Mouse (Mus musculus) retina, embryonic 14.5 days (tissue): ENCODE data around the gene Olfr239.
"Not testable (repeated sequence)": the region's sequence is repeated elsewhere in the genome, so short reads cannot be mapped to it uniquely, and the experiment has no call there.

ENCODE experiments used
- DNase-seq: peaks from one replicate; pipeline ENCODE4 v3.0.0-alpha.2; 2015; ENCODE audit warnings: low spot score

Olfr239 gene

GRCm38 (mm10) chr17:33191002-33191401 lies at the start of gene Olfr239:
Gene Olfr239 (plus strand): TSS chr17:33191302.
- not testable (repeated sequence) for DNase-seq

GRCm38 (mm10) chr17:33168147-33168546 lies 23.0 kb upstream of the Olfr239 start, which contains the start of gene Olfr55:
Gene Olfr55 (plus strand): TSS chr17:33168447.
- DNase-seq: not testable (repeated sequence)

- DNase-seq: no peak
Measured at GRCm38 (mm10) chr17:33221590-33221989, 30.5 kb downstream of the Olfr239 start, which contains the start of gene Olfr1564. Gene Olfr1564 (minus strand): TSS chr17:33221690.

- not testable (repeated sequence) for DNase-seq
Measured at GRCm38 (mm10) chr17:33236646-33237045, 45.5 kb downstream of the Olfr239 start.
